Mouse (Mus musculus): ENCODE results near the gene Evx2.

Evx2 gene

DNA sequence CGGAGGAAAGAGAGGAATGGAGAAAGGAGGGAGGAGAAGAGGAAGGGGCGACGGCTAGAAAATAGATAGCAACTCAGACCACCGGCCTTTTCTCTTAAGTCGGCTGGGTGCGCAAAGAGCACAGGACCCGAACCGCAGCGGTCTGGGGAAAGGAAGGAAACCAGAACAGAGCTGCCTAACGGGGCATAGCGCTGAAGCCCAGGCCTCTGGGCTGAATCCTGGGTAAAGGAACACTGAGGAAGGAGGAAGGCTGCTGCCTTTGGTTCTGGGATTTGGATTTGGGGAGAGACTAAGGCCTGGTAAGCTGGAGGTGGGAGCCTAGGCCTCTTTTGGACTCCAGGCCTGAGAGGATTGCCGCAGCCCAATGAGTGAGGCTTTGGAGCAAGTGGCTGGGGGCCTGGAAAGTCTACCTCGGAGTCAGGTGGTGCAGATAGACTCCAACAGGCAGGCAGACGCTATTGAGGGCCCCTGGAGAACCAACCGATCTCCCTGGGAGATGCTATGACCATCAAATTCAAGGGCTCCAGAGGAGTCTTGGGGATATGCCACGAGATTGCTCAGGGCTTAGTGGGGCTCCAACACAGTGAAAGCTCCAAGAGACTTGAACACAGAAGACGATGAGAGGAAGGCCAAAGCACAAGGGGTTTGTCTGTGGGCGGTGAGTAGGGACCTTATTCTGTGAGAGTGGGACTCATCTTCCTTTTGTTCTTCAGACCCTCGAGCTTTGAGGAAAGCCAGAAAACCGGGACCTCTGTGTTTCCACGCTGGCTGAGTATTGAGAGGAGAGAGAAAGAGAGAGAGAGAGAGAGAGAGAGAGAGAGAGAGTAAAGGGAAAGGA lies 21.4 kb upstream of the Evx2 start:
- no peak for DNase-seq

DNA sequence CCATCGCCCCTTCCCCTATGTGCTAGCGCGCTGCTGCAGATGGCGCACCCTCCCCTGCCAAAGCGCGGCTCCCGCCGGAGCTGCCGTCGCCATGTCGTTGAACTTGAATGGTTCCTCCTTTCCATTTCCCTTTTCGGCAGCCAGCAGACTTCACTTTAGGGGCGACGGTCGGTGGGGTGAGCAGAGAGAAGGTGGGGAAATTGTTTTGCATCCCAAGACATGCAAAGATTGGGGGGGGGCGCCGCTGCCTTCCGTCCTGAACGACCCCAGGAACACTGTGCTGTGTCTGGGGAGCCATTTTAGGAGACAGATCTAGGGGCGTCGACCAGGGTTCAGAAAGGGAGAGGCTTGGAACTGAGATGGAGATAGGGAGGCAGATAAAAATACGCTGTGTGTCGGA lies 20.6 kb upstream of the Evx2 start:
- DNase-seq, result no peak

DNA sequence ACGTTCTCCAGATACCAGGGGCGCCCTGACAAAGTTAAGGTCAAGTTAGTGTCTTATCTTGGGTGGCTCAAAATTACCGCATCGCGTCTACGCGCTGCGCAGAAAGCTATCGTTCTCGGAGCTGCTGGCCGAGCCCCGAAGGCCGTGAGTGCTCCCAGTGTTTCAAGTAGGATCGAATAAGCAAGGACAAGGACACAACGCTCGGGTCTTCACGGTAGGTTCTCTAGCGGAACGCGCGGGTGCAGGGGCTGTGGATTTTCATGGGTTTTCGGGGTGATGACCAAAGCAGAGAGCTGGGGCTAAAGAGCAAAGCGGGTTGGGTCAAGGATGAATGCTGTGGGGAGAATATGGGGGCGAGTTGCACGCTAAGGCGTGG lies 20.2 kb upstream of the Evx2 start:
- no peak for DNase-seq

DNA sequence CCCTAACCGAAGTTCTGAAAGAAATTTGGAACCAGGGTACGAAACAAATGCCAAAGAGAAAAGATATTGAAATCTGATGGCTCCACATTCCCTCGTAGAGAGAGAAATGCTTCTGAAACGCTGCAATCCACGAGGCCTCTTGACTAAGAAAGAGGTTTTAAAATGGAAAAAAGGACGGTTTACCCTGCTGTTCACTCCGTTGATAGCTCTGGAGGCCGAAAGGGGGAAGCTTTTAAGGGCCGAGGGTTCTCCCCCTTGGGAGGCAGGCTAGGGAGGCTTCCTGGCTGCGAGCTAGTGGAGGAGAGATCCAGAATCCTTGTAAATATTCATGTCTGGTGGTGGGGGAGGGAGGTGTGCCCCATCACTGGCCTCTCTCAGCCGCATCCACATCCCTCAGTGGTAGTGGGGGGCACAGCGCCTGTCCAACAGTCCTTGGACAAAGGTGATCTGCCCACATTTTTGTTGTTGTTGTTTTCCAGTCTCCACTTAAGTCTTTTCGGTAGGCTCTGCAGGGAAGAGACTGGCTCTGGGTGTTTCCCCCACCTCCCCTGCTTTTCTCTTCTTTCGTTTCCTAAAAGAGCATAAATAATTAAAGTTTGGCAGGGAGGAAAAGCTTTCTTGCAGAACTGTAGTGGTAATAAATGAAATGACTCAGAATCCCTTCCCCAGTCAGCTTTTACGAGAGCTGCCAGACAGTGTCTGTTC lies 19.7 kb upstream of the Evx2 start, which contains the start of gene Hoxd11:
TSS of gene Hoxd11 (plus strand) at position 667 of the 705 bp plus-strand sequence.
- DNase-seq, result no peak

DNA sequence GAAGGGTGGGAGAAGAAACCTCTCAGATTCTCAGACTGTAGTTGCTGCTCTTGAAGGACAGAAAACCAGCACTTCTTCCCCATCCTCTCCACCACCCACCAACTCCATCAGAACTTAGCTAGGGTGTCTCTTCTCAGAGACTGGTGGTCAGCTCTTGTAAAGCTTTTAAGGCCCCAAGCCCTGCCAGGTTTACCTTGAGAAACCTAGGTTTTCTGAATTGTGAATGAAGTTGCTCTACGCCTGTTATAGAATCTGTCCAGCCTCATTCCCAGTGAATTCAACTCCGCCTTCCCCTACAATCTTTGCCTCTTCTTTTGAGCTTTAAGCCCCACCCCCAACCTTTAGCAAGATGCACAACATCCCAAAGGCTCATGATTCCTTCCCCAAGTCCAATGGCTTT lies 17.7 kb upstream of the Evx2 start:
- DNase-seq, result no peak

DNA sequence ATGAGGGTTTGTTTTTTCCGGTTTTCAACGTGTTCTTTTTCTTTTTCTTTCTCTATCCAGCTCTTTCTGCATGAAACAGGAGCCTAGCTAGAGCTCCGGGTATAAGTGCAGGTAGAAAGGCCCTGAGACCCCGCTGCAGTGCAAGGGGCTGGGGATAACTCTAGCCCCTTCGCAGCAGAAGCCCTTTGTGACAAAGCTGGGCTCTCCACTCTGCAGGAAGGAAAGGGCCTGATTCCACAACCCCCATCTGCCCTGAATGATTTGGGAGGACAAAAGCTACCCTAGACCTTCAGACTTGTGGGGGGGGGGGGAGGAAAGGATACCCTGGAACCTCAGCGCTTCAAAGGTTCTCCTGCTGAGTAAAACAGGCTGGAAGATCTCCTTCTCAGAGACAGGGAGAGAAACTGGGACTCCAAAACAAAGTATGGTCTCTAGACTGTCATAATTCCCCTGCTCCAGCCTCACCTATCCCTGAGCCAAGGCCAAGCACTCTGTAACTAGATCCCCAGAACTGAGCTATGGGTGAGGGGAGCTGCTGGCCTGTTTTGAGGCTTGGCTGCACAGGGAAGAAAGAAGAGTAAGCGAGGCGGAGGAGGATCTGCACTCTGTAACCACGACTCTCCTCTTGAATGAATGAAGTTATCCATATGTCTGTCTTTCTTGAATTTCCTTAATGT lies 17.2 kb upstream of the Evx2 start:
- no peak for DNase-seq

DNA sequence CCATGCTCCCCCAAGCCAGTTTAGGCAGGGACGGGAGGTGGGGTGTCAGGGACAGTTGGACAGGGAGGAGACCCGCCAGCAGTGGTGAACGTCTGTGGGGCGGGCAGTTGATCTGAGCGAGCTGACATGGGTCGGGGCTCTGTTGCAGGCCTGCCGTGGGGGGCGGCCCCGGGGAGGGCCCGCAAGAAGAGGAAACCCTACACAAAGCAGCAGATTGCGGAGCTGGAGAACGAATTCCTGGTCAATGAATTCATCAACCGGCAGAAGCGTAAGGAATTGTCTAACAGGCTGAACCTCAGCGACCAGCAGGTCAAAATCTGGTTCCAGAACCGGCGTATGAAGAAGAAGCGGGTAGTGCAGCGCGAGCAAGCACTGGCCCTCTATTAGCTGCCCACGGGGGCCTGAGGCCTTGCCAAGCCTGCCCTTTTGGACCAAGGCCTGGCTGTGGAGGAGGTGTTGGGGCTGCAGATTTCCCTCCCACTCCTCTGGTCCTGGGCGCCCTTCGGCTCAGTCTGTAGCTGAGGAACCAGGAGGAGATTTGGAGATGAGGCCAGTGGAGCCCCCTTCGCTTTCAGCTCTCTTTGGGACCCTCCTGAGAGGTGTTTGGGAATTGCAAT lies 16.4 kb upstream of the Evx2 start:
- no peak for DNase-seq

DNA sequence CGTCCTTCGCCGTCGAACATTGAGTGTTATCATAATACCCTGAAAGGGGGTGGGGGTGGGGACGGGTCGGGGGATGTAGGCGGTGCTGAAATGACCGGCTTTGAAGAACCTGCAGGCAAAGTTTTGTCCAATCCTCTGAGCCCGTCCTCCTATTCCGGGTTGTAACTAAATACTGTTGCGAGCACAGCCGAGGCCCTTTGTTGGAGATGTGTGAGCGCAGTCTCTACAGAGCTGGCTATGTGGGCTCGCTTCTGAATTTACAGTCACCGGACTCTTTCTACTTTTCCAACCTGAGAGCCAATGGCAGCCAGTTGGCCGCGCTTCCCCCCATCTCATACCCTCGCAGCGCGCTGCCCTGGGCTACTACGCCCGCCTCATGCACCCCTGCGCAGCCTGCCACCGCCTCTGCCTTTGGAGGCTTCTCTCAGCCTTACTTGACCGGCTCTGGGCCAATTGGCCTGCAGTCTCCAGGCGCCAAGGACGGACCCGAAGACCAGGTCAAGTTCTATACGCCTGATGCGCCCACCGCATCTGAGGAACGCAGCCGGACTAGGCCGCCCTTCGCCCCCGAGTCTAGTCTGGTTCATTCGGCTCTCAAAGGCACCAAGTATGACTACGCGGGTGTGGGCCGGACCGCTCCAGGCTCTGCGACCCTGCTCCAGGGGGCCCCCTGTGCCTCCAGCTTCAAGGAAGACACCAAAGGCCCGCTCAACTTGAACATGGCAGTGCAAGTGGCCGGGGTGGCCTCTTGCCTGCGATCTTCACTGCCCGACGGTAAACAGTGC lies 15.7 kb upstream of the Evx2 start, which contains the start of gene Hoxd12:
TSS of gene Hoxd12 (plus strand) at position 133 of the 785 bp plus-strand sequence.
- no peak for DNase-seq

DNA sequence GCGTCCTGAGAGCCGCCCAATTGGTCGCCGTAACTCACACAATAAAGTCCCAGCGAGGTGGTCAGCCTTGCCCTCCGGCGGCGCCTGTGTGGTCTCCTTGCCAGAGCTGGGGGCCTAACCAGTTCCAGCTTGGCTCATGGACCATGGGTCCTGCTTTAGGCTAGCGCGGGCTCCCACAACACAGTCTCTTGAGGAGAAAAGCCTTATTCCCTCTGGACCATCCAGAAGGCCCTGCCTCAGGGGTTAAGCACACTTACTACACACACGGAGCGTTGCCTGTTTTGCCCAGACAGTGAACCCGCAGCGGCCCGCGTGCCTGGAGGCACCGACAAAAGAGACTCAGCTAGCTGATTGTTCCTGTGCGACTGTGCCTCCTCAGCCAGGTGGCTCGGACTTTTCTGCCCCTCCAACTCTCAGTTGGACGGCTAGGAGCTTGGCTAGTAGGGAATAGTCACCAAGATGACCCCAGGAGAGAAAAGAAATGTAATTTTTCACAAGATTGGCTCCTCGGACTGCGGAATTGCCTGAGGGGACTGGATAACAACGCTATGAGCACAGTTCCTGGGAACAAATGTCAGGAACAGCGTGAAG lies 14.6 kb upstream of the Evx2 start:
- no peak for DNase-seq

DNA sequence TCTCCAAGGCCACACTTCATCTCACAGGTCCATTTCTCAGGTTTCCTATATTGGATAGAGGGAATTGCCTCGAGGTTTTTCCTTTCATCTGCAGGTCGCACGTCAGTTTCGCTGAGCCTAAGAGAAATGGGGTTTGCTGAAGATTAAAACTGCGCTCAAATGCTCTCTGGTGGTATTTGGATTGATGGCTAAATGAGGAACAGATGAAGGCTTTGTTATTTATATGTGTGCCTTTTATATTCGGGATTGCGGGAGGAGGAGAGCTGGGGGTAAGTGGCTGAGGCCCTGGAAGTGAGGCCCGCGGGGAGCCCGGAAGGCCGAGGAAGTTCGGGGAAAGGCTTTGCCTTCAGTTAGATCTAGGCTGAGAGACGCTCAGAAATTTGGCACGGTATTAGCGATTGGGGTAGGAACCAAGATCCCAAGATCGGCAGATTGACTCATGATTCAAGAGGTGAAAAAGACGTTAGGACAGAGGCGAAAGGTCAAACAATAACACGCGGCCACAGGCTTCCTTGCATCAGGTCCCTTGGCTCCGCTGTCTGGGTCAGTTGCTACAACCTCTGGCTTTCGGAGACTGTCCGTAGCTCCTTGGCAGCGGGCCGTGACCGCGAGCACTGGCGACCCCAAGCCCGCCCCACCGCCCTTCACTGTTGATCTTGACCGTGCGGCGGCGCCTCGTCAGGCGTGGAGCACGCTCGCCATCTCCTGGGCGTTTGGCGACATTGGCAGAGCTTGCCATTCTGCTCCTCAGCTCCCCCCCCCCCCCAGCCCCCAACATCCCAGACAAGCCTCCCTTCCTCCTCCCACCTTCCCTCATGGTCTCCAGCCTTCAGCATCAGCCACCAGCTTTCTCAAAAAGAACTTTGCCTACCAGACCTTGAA lies 13.4 kb upstream of the Evx2 start:
- peak; percentile 39 for DNase-seq

DNA sequence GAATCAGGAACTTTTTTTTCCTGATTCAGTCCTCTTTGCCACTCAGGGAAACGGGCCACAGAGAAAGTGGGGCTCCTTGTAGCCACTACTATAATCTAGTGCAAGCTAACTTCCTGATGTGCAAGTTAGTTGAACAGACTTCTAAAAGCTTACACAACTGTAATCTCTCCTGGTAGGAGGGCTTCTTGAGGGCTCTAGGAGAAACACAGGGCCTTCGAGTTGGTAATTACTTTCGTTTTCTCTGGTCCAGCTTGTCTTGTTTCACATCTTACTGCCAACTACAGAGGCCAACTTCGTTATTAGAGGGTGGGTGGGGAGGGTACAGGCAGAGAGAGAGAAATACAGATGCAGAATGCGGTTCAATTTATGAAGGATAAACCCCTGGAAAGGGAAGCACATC lies 12.5 kb upstream of the Evx2 start:
- DNase-seq, result no peak

DNA sequence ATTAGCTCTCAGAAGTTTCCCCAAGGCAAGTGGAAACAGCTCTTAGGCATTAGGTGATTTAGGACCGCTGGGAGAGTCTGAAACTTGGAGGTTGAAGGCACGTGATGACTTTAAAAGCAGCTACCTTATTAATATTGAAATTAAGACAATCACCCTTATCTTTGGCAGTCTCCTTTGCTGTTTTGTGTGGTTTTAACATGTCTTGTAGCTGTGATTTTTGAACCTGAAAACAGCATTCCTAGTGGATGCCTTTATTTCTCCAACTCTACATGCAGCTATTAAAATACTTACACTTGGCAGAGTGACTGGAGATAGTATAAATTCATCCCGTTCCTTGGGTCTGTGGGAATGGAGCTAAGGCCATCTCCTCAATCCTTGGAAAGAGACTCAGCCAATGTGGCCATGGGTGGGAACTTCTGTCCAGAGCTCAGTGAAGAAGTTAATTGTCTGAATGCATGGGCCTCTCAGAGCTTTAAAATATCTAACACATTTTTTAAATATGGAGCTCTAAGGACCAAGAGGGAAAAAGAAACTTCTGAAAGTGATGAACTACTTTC lies 11.4 kb upstream of the Evx2 start:
- no peak for DNase-seq

DNA sequence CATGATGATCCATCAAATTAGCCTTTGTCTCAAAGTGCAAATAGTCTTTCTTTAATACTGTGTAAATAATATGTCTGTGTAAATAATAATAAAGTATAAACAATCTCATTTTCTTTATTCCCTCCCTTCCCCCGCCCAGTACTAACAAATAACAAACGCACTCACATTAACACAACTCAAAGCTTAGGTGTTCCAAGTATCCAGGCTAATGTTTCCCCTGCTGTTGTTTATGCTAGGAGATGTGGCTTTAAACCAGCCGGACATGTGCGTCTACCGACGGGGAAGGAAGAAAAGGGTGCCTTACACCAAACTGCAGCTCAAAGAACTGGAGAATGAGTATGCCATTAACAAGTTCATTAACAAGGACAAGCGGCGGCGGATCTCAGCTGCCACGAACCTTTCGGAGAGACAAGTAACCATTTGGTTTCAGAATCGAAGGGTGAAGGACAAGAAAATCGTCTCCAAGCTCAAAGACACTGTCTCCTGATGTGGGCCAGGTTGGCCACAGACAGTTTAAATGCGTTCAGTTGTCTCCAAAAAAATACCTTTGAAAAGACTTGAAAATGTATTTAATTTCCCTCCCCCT lies 10.4 kb upstream of the Evx2 start:
- DNase-seq, result no peak

DNA sequence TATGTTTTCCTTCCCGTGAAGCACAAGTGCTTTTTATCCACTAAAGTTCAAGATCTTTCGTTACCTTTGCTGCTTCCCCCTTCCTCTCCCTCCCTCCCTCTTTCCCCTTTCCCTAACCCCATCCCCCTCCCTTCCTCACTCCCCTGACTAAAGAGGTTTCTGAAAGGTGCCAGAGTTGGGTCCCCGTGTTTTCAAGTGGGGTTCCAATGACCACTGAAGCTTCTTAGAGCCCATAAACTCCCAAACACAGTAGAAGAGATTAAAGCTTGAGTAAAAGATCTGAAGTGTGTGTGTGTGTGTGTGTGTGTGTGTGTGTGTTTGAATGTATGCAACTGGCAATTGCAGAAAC lies 9.8 kb upstream of the Evx2 start:
- DNase-seq, result no peak

DNA sequence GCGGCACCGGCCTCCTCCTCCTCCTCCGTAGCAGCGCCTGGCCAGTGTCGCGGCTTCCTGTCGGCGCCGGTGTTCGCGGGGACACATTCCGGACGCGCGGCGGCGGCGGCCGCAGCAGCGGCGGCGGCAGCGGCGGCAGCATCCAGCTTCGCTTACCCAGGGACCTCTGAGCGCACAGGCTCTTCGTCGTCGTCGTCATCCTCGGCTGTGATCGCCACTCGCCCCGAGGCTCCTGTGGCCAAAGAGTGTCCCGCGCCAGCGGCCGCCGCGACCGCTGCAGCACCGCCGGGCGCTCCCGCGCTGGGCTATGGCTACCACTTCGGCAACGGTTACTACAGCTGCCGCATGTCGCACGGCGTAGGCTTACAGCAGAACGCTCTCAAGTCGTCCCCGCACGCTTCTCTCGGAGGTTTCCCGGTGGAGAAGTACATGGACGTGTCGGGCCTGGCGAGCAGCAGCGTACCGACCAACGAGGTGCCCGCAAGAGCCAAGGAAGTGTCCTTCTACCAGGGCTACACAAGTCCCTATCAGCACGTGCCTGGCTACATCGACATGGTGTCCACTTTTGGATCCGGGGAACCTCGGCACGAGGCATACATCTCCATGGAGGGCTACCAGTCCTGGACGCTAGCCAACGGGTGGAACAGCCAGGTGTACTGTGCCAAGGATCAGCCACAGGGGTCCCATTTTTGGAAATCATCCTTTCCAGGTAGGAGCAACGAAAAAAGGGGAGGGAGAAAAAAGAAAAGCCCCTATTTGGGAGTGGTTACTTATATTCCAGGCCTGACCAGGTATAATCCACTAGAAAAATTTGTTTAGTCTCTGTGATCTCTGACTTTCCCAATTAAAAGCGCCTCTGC lies 9.2 kb upstream of the Evx2 start:
- no peak for DNase-seq

DNA sequence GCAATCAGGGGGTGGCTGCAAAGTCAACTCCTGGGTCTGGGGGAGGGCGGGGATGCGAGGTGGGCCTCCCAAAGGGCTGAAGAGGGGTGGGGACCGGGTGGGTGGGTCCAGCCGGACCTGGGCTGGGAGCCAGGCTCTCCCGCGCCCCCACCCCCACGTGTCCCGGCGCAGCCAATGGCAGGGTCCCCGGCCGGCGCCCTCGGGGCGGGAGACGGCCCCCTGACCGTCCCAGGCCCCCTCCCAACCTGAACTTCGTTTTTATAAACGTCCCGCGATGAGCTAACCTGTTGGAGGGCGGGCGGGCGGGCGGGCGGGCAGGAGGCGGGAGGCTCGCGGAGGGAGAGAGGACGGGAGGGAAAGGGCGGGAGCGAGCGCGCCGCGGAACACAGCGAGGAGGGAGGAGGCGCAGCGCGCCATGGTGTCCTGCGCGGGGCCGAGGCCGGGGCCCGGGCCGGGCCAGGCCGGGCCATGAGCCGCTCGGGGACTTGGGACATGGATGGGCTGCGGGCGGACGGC lies 8.5 kb upstream of the Evx2 start, which contains the start of gene Hoxd13:
TSS of gene Hoxd13 (plus strand) at position 469 of the 516 bp plus-strand sequence.
- DNase-seq, result no peak

DNA sequence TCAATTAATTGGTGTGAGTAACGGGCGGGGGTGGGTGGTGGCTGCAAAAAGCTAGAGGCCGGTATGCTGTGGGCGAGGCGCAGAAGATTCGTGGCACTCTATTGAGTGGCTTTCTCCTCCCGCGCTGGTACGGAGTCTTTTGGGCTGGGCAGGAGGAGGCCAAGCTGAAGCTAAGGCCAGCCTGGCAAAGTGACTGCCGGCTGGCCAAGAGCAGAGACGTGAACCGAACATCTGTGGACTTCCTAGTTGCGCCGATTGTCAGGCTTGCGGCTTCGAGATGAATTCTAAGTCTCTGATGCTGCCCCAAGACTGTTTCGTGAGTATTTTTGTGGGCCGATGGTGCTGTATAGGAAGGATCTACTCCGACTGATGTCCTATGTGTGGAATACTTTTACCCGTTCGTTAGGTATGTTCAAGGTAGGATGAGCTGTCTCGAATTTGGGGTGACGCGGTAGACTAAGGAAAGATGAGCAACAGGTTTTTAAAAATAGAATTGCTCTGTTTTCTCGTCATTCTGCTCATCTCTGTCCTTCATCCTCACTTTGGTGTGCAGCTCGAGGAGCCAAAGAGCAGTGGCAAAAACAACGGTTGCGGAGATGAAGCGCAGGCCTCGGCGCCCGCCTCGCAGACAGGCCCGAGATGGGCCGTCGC lies 8.0 kb upstream of the Evx2 start:
- DNase-seq, result no peak

DNA sequence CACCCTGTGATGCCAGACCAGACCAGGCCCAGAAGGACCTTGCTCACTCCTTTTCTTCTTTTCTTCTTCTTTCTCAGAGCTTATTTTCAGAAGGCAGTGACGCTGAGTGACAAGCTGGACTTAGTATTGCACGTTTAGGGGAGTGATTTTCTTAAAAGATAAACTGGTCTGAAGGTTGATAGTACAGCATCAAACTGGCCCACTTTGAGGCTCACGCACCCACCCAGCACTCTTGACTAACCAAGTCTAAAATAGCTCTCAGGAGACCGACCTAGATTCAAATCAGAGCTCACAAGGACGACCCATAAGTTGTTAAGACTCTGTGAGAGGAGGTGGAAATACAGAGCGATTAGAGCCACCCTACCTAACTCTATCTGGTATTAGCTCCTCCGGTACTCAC lies 7.1 kb upstream of the Evx2 start:
- no peak for DNase-seq
